ENCODE assay signal across 8 mouse cellular contexts in the genomic region with DNA sequence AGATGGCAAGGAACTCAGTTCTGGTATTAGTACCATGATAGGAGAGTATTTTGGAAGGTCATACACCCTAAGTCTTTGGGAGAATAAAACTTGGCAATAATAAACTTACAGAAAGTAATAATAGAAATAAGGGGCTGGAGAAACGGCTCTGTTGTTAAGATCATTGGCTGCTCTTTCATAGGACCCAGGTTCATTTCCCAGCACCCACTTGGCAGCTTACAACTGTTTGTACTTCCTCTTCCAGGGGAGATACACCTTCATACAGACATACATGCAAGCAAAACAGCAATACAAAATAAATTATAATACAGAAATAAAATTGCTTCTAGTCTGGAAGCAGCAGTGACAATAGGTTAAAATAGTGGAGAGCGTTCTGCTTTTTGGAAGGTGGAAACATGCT. TPM values are rescaled to one million over a fixed set of nuclear protein-coding genes. Genes with fewer than 3 reads are reported as not detected.
DNase-seq lines count a peak whose midpoint lies in the region; ATAC-seq and TF ChIP-seq lines count a peak whose summit lies in the region.

No protein-coding gene starts in this region.

- H3K27me3 ChIP-seq in intestine, embryonic 16.5 days (replicated peaks; ENCODE audit: control insufficient read depth, insufficient read depth, low read length), result no peaks in the 10 kb centered on the region
- H3K27me3 ChIP-seq in neural tube, embryonic 12.5 days (replicated peaks), result no peaks in the 10 kb centered on the region

- TF ChIP-seq CTCF in layer of hippocampus, adult 2 months (conservative IDR thresholded peaks at IDR 0.05), result no peak
- no peak for TF ChIP-seq CTCF in embryonic fibroblast, embryonic 13.5 days (IDR thresholded peaks at IDR 0.05; ENCODE audit: borderline replicate concordance, insufficient read depth, low read length)

- H3K4me3 ChIP-seq in layer of hippocampus, adult 2 months, result peak overlapping the region; percentile 87; the same call in 1 of the 2 replicates
- peak overlapping the region; percentile 98 for H3K4me3 ChIP-seq in embryonic fibroblast, embryonic 13.5 days (ENCODE audit: insufficient read depth, low read length)
- H3K4me3 ChIP-seq in intestine, embryonic 16.5 days (ENCODE audit: low read length), result peak overlapping the region; percentile 92
- peak overlapping the region; percentile 63 for H3K4me3 ChIP-seq in neural tube, embryonic 12.5 days

- 0 out of 2 replicates have a peak, but pooled peaks cover 2% of the 10 kb centered on the region for H3K4me1 ChIP-seq in embryonic fibroblast, embryonic 13.5 days (ENCODE audit: control insufficient read depth, insufficient read depth, low read length)
- peaks cover 10% of the 10 kb centered on the region; the same call in 1 of the 2 replicates for H3K4me1 ChIP-seq in intestine, embryonic 16.5 days (ENCODE audit: control insufficient read depth, insufficient read depth, low read length)
- peaks cover 12% of the 10 kb centered on the region for H3K4me1 ChIP-seq in neural tube, embryonic 12.5 days

- H3K9ac ChIP-seq in intestine, embryonic 16.5 days (ENCODE audit: low read depth, low read length), result peak overlapping the region; percentile 16; the same call in 1 of the 2 replicates
- peak overlapping the region; percentile 38; the same call in 1 of the 2 replicates for H3K9ac ChIP-seq in neural tube, embryonic 12.5 days

- no peaks in the 10 kb centered on the region for H3K36me3 ChIP-seq in intestine, embryonic 16.5 days (ENCODE audit: control insufficient read depth, insufficient read depth, low read length)
- H3K36me3 ChIP-seq in neural tube, embryonic 12.5 days, result peaks cover 5% of the 10 kb centered on the region; the same call in 1 of the 2 replicates

- H3K4me2 ChIP-seq in intestine, embryonic 16.5 days (ENCODE audit: low read depth, low read length), result peak overlapping the region; percentile 57; the same call in 1 of the 2 replicates
- peak overlapping the region; percentile 75 for H3K4me2 ChIP-seq in neural tube, embryonic 12.5 days (replicated peaks)

- ATAC-seq in intestine, embryonic 16.5 days, result no peak
- no peak for ATAC-seq in neural tube, embryonic 12.5 days (ENCODE audit: low FRiP score, low read depth)

- WGBS in intestine, embryonic 16.5 days, result 80% methylated on average over 2 of the region's 2 CpGs
- WGBS in neural tube, embryonic 12.5 days, result 78% methylated on average over 2 of the region's 2 CpGs

- H3K27ac ChIP-seq in layer of hippocampus, adult 2 months, result no peak overlapping the region
- H3K27ac ChIP-seq in embryonic fibroblast, embryonic 13.5 days (ENCODE audit: insufficient read depth, low read length), result no peak overlapping the region
- H3K27ac ChIP-seq in intestine, embryonic 16.5 days (ENCODE audit: low read length), result no peak overlapping the region
- H3K27ac ChIP-seq in neural tube, embryonic 12.5 days, result no peak overlapping the region

- TF ChIP-seq POLR2A in embryonic fibroblast, embryonic 13.5 days (IDR thresholded peaks at IDR 0.05; ENCODE audit: low read depth, low read length), result no peak

- no peaks in the 10 kb centered on the region for H3K9me3 ChIP-seq in intestine, embryonic 16.5 days (ENCODE audit: control insufficient read depth, low read length)
- H3K9me3 ChIP-seq in neural tube, embryonic 12.5 days, result no peaks in the 10 kb centered on the region

- DNase-seq in layer of hippocampus, adult 2 months (ENCODE audit: low spot score in 2 of 2), result no peak
- DNase-seq in layer of hippocampus, adult 11-12 months (ENCODE audit: low spot score), result no peak
- DNase-seq in thymus, postnatal 10 days (ENCODE audit: low spot score in 2 of 2), result no peak
- no peak for DNase-seq in layer of hippocampus, adult 8-10 months (ENCODE audit: low spot score in 2 of 2)
- DNase-seq in right cerebral cortex, adult 18-20 months, result no peak

RNA-seq across cellular contexts. Expression of a gene that starts 2.6 kb away (rescaled TPM):
- 10 to 100 TPM; 49.5 to 49.8 TPM for total RNA-seq in layer of hippocampus, adult 2 months (2021)
- polyA plus RNA-seq in embryonic fibroblast, embryonic 13.5 days (2011; ENCODE audit: insufficient read length, low read depth, missing spikeins), result 34.4 and 34.5 TPM in 2 replicates
- 17.1 and 18.6 TPM in 2 replicates for polyA plus RNA-seq in intestine, embryonic 16.5 days (2015; fragmentation: Nextera tagmentation; extraction: Ambion mirVana)
- polyA plus RNA-seq in neural tube, embryonic 12.5 days (2016; fragmentation: Nextera tagmentation; extraction: Ambion mirVana), result 36.3 and 41.4 TPM in 2 replicates
- 10 to 100 TPM; 40.3 to 55.4 (median 48.3) TPM for total RNA-seq in layer of hippocampus, adult 8-10 months (2022)
